Mouse (Mus musculus) embryonic facial prominence, embryonic 13.5 days (tissue): ENCODE data around the gene Smim26. TPM values are rescaled to one million over a fixed set of nuclear protein-coding genes. Genes with fewer than 3 reads are reported as not detected.

Source experiments
- ATAC-seq: fragments of 200-750 bp; cut with Nextera tagmentation; 2 replicates; pipeline ENCODE4 v1.8.0; 2017; ENCODE audit warnings: low read depth; ENCODE audit not compliant: insufficient number of reproducible peaks, insufficient read depth, low FRiP score, low TSS enrichment
- H3K27ac ChIP-seq: fragments of 300-500 bp; sonication (generic); 2 replicates; pipeline ENCODE4 v1.5.1; 2015; ENCODE audit warnings: moderate library complexity, mild to moderate bottlenecking, inconsistent platforms
- H3K27me3 ChIP-seq: fragments of 300-500 bp; sonication (generic); 2 replicates; pipeline ENCODE4 v1.6.1; 2015; ENCODE audit warnings: mild to moderate bottlenecking, inconsistent platforms
- H3K36me3 ChIP-seq: fragments of 300-500 bp; sonication (generic); 2 replicates; pipeline ENCODE4 v1.6.1; 2015; ENCODE audit warnings: mild to moderate bottlenecking, inconsistent platforms
- H3K4me1 ChIP-seq: fragments of 300-500 bp; sonication (generic); 2 replicates; pipeline ENCODE4 v1.6.1; 2015; ENCODE audit warnings: inconsistent platforms
- H3K4me2 ChIP-seq: fragments of 300-500 bp; sonication (generic); 2 replicates; pipeline ENCODE4 v1.6.1; 2015; ENCODE audit warnings: moderate library complexity, mild to moderate bottlenecking, inconsistent platforms
- H3K4me3 ChIP-seq: fragments of 300-500 bp; sonication (generic); 2 replicates; pipeline ENCODE4 v1.5.1; 2015; ENCODE audit warnings: mild to moderate bottlenecking, inconsistent platforms
- H3K9ac ChIP-seq: fragments of 300-500 bp; sonication (generic); 2 replicates; pipeline ENCODE4 v1.6.1; 2015; ENCODE audit warnings: mild to moderate bottlenecking, inconsistent platforms
- H3K9me3 ChIP-seq: fragments of 300-500 bp; sonication (generic); 2 replicates; pipeline ENCODE4 v1.6.1; 2016; ENCODE audit warnings: inconsistent platforms
- WGBS: fragments of 180-500 bp; shearing (Covaris S2); methylation state at CpG from one replicate; pipeline ENCODE4 v1.1.7; 2015; ENCODE audit warnings: mixed read lengths; 5-methylcytosine and 5-hydroxymethylcytosine counted together
- microRNA-seq: library from miRNA; unstranded; fragments of <30 nt; microRNA quantifications from one replicate; pipeline ENCODE4, GENCODE M21; 2016
- polyA plus RNA-seq: library from polyadenylated mRNA; unstranded; fragments of >200 nt; fragmentation: Nextera tagmentation; extraction: Ambion mirVana; gene quantifications from 2 replicates; pipeline ENCODE4 v1.2.1, GENCODE M21; 2015

Smim26 gene
- polyA plus RNA-seq, 1 experiment from 2014 or later: 45.8 TPM

- H3K4me3 ChIP-seq: no peak overlapping the region
- no peak overlapping the region for H3K9ac ChIP-seq
- ATAC-seq: no peak
- H3K9me3 ChIP-seq: no peaks in the 10 kb centered on the region
- H3K4me1 ChIP-seq: peaks cover 13% of the 10 kb centered on the region
- no peak overlapping the region for H3K27ac ChIP-seq
- H3K36me3 ChIP-seq: no peaks in the 10 kb centered on the region
- 77% methylated on average over 12 of the region's 12 CpGs for WGBS
- H3K27me3 ChIP-seq: no peaks in the 10 kb centered on the region
- no peak overlapping the region for H3K4me2 ChIP-seq
Measured at GRCm38 (mm10) chr2:144637671-144638395, 44.0 kb downstream of the Smim26 start.

- Histone ChIP-seq H3K27ac (no peak overlapping the region), H3K4me2 (no peak overlapping the region), H3K27me3 (no peaks in the 10 kb centered on the region), H3K4me1 (peaks cover 16% of the 10 kb centered on the region), H3K4me3 (no peak overlapping the region), H3K36me3 (no peaks in the 10 kb centered on the region), H3K9me3 (no peaks in the 10 kb centered on the region), H3K9ac (no peak overlapping the region)
- WGBS: 64% methylated on average over 4 of the region's 4 CpGs
- ATAC-seq: no peak
Measured at GRCm38 (mm10) chr2:144638719-144639118, 44.9 kb downstream of the Smim26 start.

GRCm38 (mm10) chr2:144640101-144640500, 46.2 kb downstream of the Smim26 start:
- H3K4me2 ChIP-seq: no peak overlapping the region
- H3K27ac ChIP-seq: no peak overlapping the region
- ATAC-seq: no peak
- H3K9me3 ChIP-seq: no peaks in the 10 kb centered on the region
- peaks cover 12% of the 10 kb centered on the region for H3K4me1 ChIP-seq
- no peaks in the 10 kb centered on the region for H3K27me3 ChIP-seq
- H3K9ac ChIP-seq: no peak overlapping the region
- no peaks in the 10 kb centered on the region for H3K36me3 ChIP-seq
- 85% methylated on average over 7 of the region's 7 CpGs for WGBS
- no peak overlapping the region for H3K4me3 ChIP-seq

DNA sequence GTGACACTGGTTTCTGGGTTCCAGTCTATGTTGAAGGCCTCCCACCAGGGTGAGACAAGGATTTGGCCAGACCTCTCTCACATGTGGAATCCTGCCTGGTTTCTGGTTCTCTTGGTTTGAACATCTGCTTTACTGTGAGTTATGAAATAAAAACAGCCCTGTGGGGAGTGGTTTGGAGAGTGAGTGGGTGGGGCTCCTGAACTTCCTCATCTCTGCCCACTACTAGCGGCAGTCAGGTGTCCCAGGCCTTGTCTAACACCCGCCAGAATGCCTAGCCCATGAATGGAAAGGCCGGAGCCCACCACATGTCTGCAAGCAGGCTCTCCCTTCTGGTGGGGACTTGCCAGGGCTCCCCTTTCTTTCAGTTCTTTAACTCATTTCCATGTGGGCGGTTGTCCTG, 48.1 kb downstream of the Smim26 start:
- H3K9me3 ChIP-seq: no peaks in the 10 kb centered on the region
- no peak overlapping the region for H3K9ac ChIP-seq
- H3K4me1 ChIP-seq: peaks cover 22% of the 10 kb centered on the region
- no peaks in the 10 kb centered on the region for H3K36me3 ChIP-seq
- no peak overlapping the region for H3K27ac ChIP-seq
- no peaks in the 10 kb centered on the region for H3K27me3 ChIP-seq
- ATAC-seq: no peak
- no peak overlapping the region for H3K4me3 ChIP-seq
- 76% methylated on average over 4 of the region's 4 CpGs for WGBS
- H3K4me2 ChIP-seq: no peak overlapping the region

Small RNA genes lying within 50 kb of the gene (microRNA-seq; reads per million reads assigned to microRNA genes)
- gene Gm24823: not detected

Other genes starting within 250 kb of the Smim26 start
- 43.5 and 44.3 TPM in 2 replicates for gene Kat14, start 225.1 kb upstream of the Smim26 start, polyA plus RNA-seq
- 6.4 and 7.7 TPM in 2 replicates for gene Pet117, start 225.1 kb upstream of the Smim26 start, polyA plus RNA-seq
- 2.6 and 3.1 TPM in 2 replicates for gene Dzank1, start 66.6 kb upstream of the Smim26 start, polyA plus RNA-seq
- 32.9 and 33.8 TPM in 2 replicates for gene Polr3f, start 66.3 kb upstream of the Smim26 start, polyA plus RNA-seq
- gene Rbbp9, start 43.2 kb upstream of the Smim26 start, polyA plus RNA-seq: 66.4 and 66.5 TPM in 2 replicates
- 81.0 and 83.3 TPM in 2 replicates for gene Sec23b, start 37.8 kb upstream of the Smim26 start, polyA plus RNA-seq
- gene Dtd1, start 5.8 kb downstream of the Smim26 start, polyA plus RNA-seq: 48.1 and 50.8 TPM in 2 replicates
- gene Scp2d1, start 229.6 kb downstream of the Smim26 start, polyA plus RNA-seq: not detected in 2 replicates